Mouse (Mus musculus): ENCODE data around the gene Smpd4. TPM values are rescaled to one million over a fixed set of nuclear protein-coding genes. Genes with fewer than 3 reads are reported as not detected.

The Smpd4 gene
- polyA plus RNA-seq, 1 experiment, result 62.5 TPM

- Histone ChIP-seq H3K4me3 (replicated peaks; ENCODE audit: extremely low read depth, low read depth, low read length) (no peak overlapping the region), H3K4me1 (ENCODE audit: control insufficient read depth, insufficient read depth, low read length) (no peaks in the 10 kb centered on the region)
- no peak for DNase-seq
- TF ChIP-seq POLR2A (IDR thresholded peaks at IDR 0.05; ENCODE audit: borderline replicate concordance, extremely low read depth, low read depth, low read length) (no peak), CTCF (IDR thresholded peaks at IDR 0.05; ENCODE audit: insufficient read depth, low read length) (no peak)
- WGBS, result 68% methylated on average over 5 of the region's 5 CpGs
Measured at GRCm38 (mm10) chr16:17656212-17656871, 37.2 kb downstream of the Smpd4 start.

GRCm38 (mm10) chr16:17665568-17665967 is 46.4 kb downstream of the Smpd4 start:
- DNase-seq, result no peak
- Histone ChIP-seq H3K4me1 (ENCODE audit: control insufficient read depth, insufficient read depth, low read length) (no peaks in the 10 kb centered on the region), H3K4me3 (replicated peaks; ENCODE audit: extremely low read depth, low read depth, low read length) (no peak overlapping the region)
- TF ChIP-seq POLR2A (IDR thresholded peaks at IDR 0.05; ENCODE audit: borderline replicate concordance, extremely low read depth, low read depth, low read length) (no peak), CTCF (IDR thresholded peaks at IDR 0.05; ENCODE audit: insufficient read depth, low read length) (no peak)

GRCm38 (mm10) chr16:17669886-17670285 is 50.7 kb downstream of the Smpd4 start:
- TF ChIP-seq POLR2A (IDR thresholded peaks at IDR 0.05; ENCODE audit: borderline replicate concordance, extremely low read depth, low read depth, low read length) (no peak), CTCF (IDR thresholded peaks at IDR 0.05; ENCODE audit: insufficient read depth, low read length) (no peak)
- H3K4me1 ChIP-seq (ENCODE audit: control insufficient read depth, insufficient read depth, low read length), result no peaks in the 10 kb centered on the region
- no peak for DNase-seq
- H3K4me3 ChIP-seq (replicated peaks; ENCODE audit: extremely low read depth, low read depth, low read length), result no peak overlapping the region

Other genes starting within 250 kb of the Smpd4 start
- gene Snap29, start 213.4 kb upstream of the Smpd4 start, polyA plus RNA-seq (2012; rRNA removed), result 4.6 and 7.3 TPM in 2 replicates
- gene Pi4ka, start 213.0 kb upstream of the Smpd4 start, polyA plus RNA-seq (2012; rRNA removed), result 38.0 and 55.9 TPM in 2 replicates
- 56.5 and 63.3 TPM in 2 replicates for gene Crkl, start 167.4 kb upstream of the Smpd4 start, polyA plus RNA-seq (2012; rRNA removed)
- gene Aifm3, start 129.7 kb upstream of the Smpd4 start, polyA plus RNA-seq (2012; rRNA removed), result 2.5 and 2.6 TPM in 2 replicates
- 243 and 247 TPM in 2 replicates for gene Lztr1, start 110.7 kb upstream of the Smpd4 start, polyA plus RNA-seq (2012; rRNA removed)
- gene Thap7, start 88.2 kb upstream of the Smpd4 start, polyA plus RNA-seq (2012; rRNA removed), result 87.3 and 90.4 TPM in 2 replicates
- gene Lrrc74b, start 58.1 kb upstream of the Smpd4 start, polyA plus RNA-seq (2012; rRNA removed), result 7.3 and 9.5 TPM in 2 replicates
- 10.7 and 12.7 TPM in 2 replicates for gene P2rx6, start 57.5 kb upstream of the Smpd4 start, polyA plus RNA-seq (2012; rRNA removed)
- gene Slc7a4, start 36.1 kb upstream of the Smpd4 start, polyA plus RNA-seq (2012; rRNA removed), result 35.7 and 38.4 TPM in 2 replicates
- gene Ccdc74a, start 27.1 kb downstream of the Smpd4 start, polyA plus RNA-seq (2012; rRNA removed), result 4.9 and 7.0 TPM in 2 replicates
- 96.9 and 109 TPM in 2 replicates for gene Med15, start 113.5 kb downstream of the Smpd4 start, polyA plus RNA-seq (2012; rRNA removed)
- 39.4 and 42.0 TPM in 2 replicates for gene Klhl22, start 140.3 kb downstream of the Smpd4 start, polyA plus RNA-seq (2012; rRNA removed)
- gene Scarf2, start 177.9 kb downstream of the Smpd4 start, polyA plus RNA-seq (2012; rRNA removed), result 215 and 266 TPM in 2 replicates
- gene B830017H08Rik, start 213.8 kb downstream of the Smpd4 start, polyA plus RNA-seq (2012; rRNA removed), result 0.08 and 0.10 TPM in 2 replicates
- 7.5 and 9.4 TPM in 2 replicates for gene Car15, start 219.0 kb downstream of the Smpd4 start, polyA plus RNA-seq (2012; rRNA removed)